Mouse (Mus musculus) neural tube, embryonic 11.5 days (tissue): ENCODE results near the gene Gm45711. TPM values are rescaled to one million over a fixed set of nuclear protein-coding genes. Genes with fewer than 3 reads are reported as not detected.
"Not testable (repeated sequence)": the region's sequence is repeated elsewhere in the genome, so short reads cannot be mapped to it uniquely, and the experiment has no call there.

Experiments
- ATAC-seq: fragments of 200-750 bp; cut with Nextera tagmentation; 2 replicates; pipeline ENCODE4 v1.8.0; 2017; ENCODE audit warnings: moderate number of reproducible peaks, mild to moderate bottlenecking, moderate TSS enrichment, moderate library complexity; ENCODE audit not compliant: insufficient read depth, low FRiP score, low TSS enrichment
- DNase-seq: peaks from one replicate; pipeline ENCODE4 v3.0.0-alpha.2; 2015; ENCODE audit warnings: low spot score
- H3K27ac ChIP-seq: fragments of 300-500 bp; sonication (generic); 2 replicates; pipeline ENCODE4 v1.5.1; 2014; ENCODE audit warnings: low read depth, mild to moderate bottlenecking, low read length
- H3K27me3 ChIP-seq: fragments of 300-500 bp; sonication (generic); 2 replicates; pipeline ENCODE4 v1.6.1; 2014; ENCODE audit warnings: mild to moderate bottlenecking, low read length, mixed read lengths; ENCODE audit not compliant: control insufficient read depth, insufficient read depth
- H3K36me3 ChIP-seq: fragments of 300-500 bp; sonication (generic); 2 replicates; pipeline ENCODE4 v1.6.1; 2014; ENCODE audit warnings: mild to moderate bottlenecking, low read length, moderate library complexity, mixed read lengths; ENCODE audit not compliant: control insufficient read depth, insufficient read depth
- H3K4me1 ChIP-seq: fragments of 300-500 bp; sonication (generic); 2 replicates; pipeline ENCODE4 v1.6.1; 2014; ENCODE audit warnings: low read length, mixed read lengths; ENCODE audit not compliant: control insufficient read depth, insufficient read depth
- H3K4me2 ChIP-seq: fragments of 300-500 bp; sonication (generic); 2 replicates; pipeline ENCODE4 v1.6.1; 2014; ENCODE audit warnings: low read depth, mild to moderate bottlenecking, moderate library complexity
- H3K4me3 ChIP-seq: fragments of 300-500 bp; sonication (generic); 2 replicates; pipeline ENCODE4 v1.5.1; 2014; ENCODE audit warnings: low read depth, low read length
- H3K9ac ChIP-seq: fragments of 300-500 bp; sonication (generic); 2 replicates; pipeline ENCODE4 v1.6.1; 2014; ENCODE audit warnings: mild to moderate bottlenecking, low read length
- H3K9me3 ChIP-seq: fragments of 300-500 bp; sonication (generic); 2 replicates; pipeline ENCODE4 v1.6.1; 2016; ENCODE audit warnings: low read length; ENCODE audit not compliant: control insufficient read depth
- WGBS: fragments of 180-500 bp; shearing (Covaris S2); extraction: QIAGEN DNeasy Blood & Tissue Kit; methylation state at CpG from one replicate; pipeline ENCODE4 v1.1.7; 2014; 5-methylcytosine and 5-hydroxymethylcytosine counted together
- polyA plus RNA-seq: library from polyadenylated mRNA; unstranded; fragments of >200 nt; fragmentation: Nextera tagmentation; extraction: Ambion mirVana; gene quantifications from 2 replicates; pipeline ENCODE4 v1.2.1, GENCODE M21; 2014

The Gm45711 gene
- polyA plus RNA-seq, 1 experiment from 2014 or later: not detected

- not testable (repeated sequence) for H3K36me3 ChIP-seq, H3K4me1 ChIP-seq, H3K27ac ChIP-seq, H3K27me3 ChIP-seq, ATAC-seq, DNase-seq, H3K9me3 ChIP-seq, H3K4me3 ChIP-seq, H3K4me2 ChIP-seq, H3K9ac ChIP-seq
- 93% methylated on average over 4 of the region's 4 CpGs for WGBS
These were observed 7.3 kb downstream of the Gm45711 start for GRCm38 (mm10) chr8:104302536-104302935.

GRCm38 (mm10) chr8:104301577-104301976 lies 8.3 kb downstream of the Gm45711 start:
- not testable (repeated sequence) for H3K27me3 ChIP-seq

GRCm38 (mm10) chr8:104294396-104294795 lies 15.5 kb downstream of the Gm45711 start:
- ATAC-seq (no peak), DNase-seq (no peak)
- Histone ChIP-seq H3K36me3 (no peaks in the 10 kb centered on the region), H3K9ac (no peak overlapping the region), H3K4me1 (no peaks in the 10 kb centered on the region), H3K9me3 (no peaks in the 10 kb centered on the region), H3K27me3 (no peaks in the 10 kb centered on the region), H3K4me2 (no peak overlapping the region), H3K27ac (no peak overlapping the region), H3K4me3 (no peak overlapping the region)
- 94% methylated on average over 1 of the region's 1 CpGs for WGBS

More at GRCm38 (mm10) chr8:104301577-104301976, 8.3 kb downstream of the Gm45711 start:
- H3K9me3 ChIP-seq, H3K4me1 ChIP-seq, H3K9ac ChIP-seq, H3K27ac ChIP-seq, H3K36me3 ChIP-seq, H3K4me3 ChIP-seq, H3K4me2 ChIP-seq: not testable (repeated sequence)
- DNase-seq: peak; percentile 26
- peak; percentile 67; the same call in 1 of the 2 replicates for ATAC-seq
- 10% methylated on average over 3 of the region's 3 CpGs for WGBS

GRCm38 (mm10) chr8:104293081-104293480 lies 16.8 kb downstream of the Gm45711 start, which contains the start of gene Cmtm2a:
Cmtm2a (minus strand) TSS chr8:104293181.
- not testable (repeated sequence) for H3K27ac ChIP-seq, ATAC-seq, H3K27me3 ChIP-seq, H3K4me3 ChIP-seq, H3K9ac ChIP-seq, H3K36me3 ChIP-seq, DNase-seq, H3K4me1 ChIP-seq, H3K9me3 ChIP-seq, H3K4me2 ChIP-seq
- 92% methylated on average over 10 of the region's 12 CpGs for WGBS

- H3K9me3 ChIP-seq: no peaks in the 10 kb centered on the region
- H3K4me2 ChIP-seq: no peak overlapping the region
- WGBS: 93% methylated on average over 6 of the region's 6 CpGs
- ATAC-seq (no peak), DNase-seq (no peak)
- no peak overlapping the region for H3K27ac ChIP-seq
- no peaks in the 10 kb centered on the region for H3K36me3 ChIP-seq
- no peaks in the 10 kb centered on the region for H3K4me1 ChIP-seq
- H3K27me3 ChIP-seq: no peaks in the 10 kb centered on the region
- no peak overlapping the region for H3K9ac ChIP-seq
- H3K4me3 ChIP-seq: no peak overlapping the region
These were observed 40.9 kb downstream of the Gm45711 start for GRCm38 (mm10) chr8:104268937-104269440.

GRCm38 (mm10) chr8:104268368-104268767 lies 41.5 kb downstream of the Gm45711 start:
- Histone ChIP-seq H3K4me1 (no peaks in the 10 kb centered on the region), H3K27me3 (no peaks in the 10 kb centered on the region), H3K4me3 (no peak overlapping the region), H3K9ac (no peak overlapping the region), H3K36me3 (0 out of 2 replicates have a peak, but pooled peaks cover 4% of the 10 kb centered on the region), H3K9me3 (no peaks in the 10 kb centered on the region), H3K4me2 (no peak overlapping the region), H3K27ac (no peak overlapping the region)
- DNase-seq (no peak), ATAC-seq (no peak)

- H3K9ac ChIP-seq, H3K27me3 ChIP-seq, H3K27ac ChIP-seq, H3K9me3 ChIP-seq, H3K4me2 ChIP-seq, ATAC-seq, H3K36me3 ChIP-seq, DNase-seq, H3K4me3 ChIP-seq, H3K4me1 ChIP-seq: not testable (repeated sequence)
- 95% methylated on average over 22 of the region's 22 CpGs for WGBS
These were observed 45.5 kb downstream of the Gm45711 start for GRCm38 (mm10) chr8:104264271-104264935.

- H3K9me3 ChIP-seq, H3K9ac ChIP-seq, H3K27ac ChIP-seq, ATAC-seq, DNase-seq, H3K4me1 ChIP-seq, H3K4me3 ChIP-seq, H3K4me2 ChIP-seq, H3K27me3 ChIP-seq: not testable (repeated sequence)
- peaks cover 11% of the 10 kb centered on the region for H3K36me3 ChIP-seq
- 92% methylated on average over 5 of the region's 5 CpGs for WGBS
These were observed 48.1 kb downstream of the Gm45711 start for GRCm38 (mm10) chr8:104261802-104262201.

- Histone ChIP-seq H3K4me2 (no peak overlapping the region), H3K9me3 (no peaks in the 10 kb centered on the region), H3K36me3 (peaks cover under 1% of the 10 kb centered on the region; the same call in 1 of the 2 replicates), H3K9ac (no peak overlapping the region), H3K4me1 (peaks cover 4% of the 10 kb centered on the region; the same call in 1 of the 2 replicates), H3K27ac (no peak overlapping the region), H3K27me3 (no peaks in the 10 kb centered on the region), H3K4me3 (no peak overlapping the region)
- no peak for ATAC-seq
- WGBS: 88% methylated on average over 3 of the region's 3 CpGs
- no peak for DNase-seq
These were observed 56.9 kb downstream of the Gm45711 start for GRCm38 (mm10) chr8:104253016-104253415.
